Mouse (Mus musculus) heart, embryonic 11.5 days (tissue): ENCODE data around the gene Cldn4. TPM values are rescaled to one million over a fixed set of nuclear protein-coding genes. Genes with fewer than 3 reads are reported as not detected.

Experiments
- ATAC-seq: fragments of 200-750 bp; cut with Nextera tagmentation; replicated peaks from 2 replicates; pipeline ENCODE4 v1.8.0; 2017; ENCODE audit warnings: moderate library complexity; ENCODE audit not compliant: insufficient number of reproducible peaks, low FRiP score, low TSS enrichment
- H3K27ac ChIP-seq: fragments of 300-500 bp; sonication (generic); 2 replicates; pipeline ENCODE4 v1.5.1; 2014; ENCODE audit warnings: mild to moderate bottlenecking, low read depth, low read length
- H3K27me3 ChIP-seq: fragments of 300-500 bp; sonication (generic); 2 replicates; pipeline ENCODE4 v1.6.1; 2014; ENCODE audit warnings: mild to moderate bottlenecking, low read length, mixed read lengths; ENCODE audit not compliant: control insufficient read depth, insufficient read depth
- H3K36me3 ChIP-seq: fragments of 300-500 bp; sonication (generic); 2 replicates; pipeline ENCODE4 v1.6.1; 2014; ENCODE audit warnings: mild to moderate bottlenecking, low read length, moderate library complexity, mixed read lengths; ENCODE audit not compliant: control insufficient read depth, insufficient read depth
- H3K4me1 ChIP-seq: fragments of 300-500 bp; sonication (generic); 2 replicates; pipeline ENCODE4 v1.6.1; 2014; ENCODE audit warnings: low read length; ENCODE audit not compliant: control insufficient read depth, insufficient read depth
- H3K4me2 ChIP-seq: fragments of 300-500 bp; sonication (generic); 2 replicates; pipeline ENCODE4 v1.6.1; 2014; ENCODE audit warnings: mild to moderate bottlenecking, moderate library complexity
- H3K4me3 ChIP-seq: fragments of 300-500 bp; sonication (generic); 2 replicates; pipeline ENCODE4 v1.5.1; 2014; ENCODE audit warnings: low read depth, low read length
- H3K9ac ChIP-seq: fragments of 300-500 bp; sonication (generic); 2 replicates; pipeline ENCODE4 v1.6.1; 2014; ENCODE audit warnings: mild to moderate bottlenecking, low read depth, low read length, moderate library complexity
- H3K9me3 ChIP-seq: fragments of 300-500 bp; sonication (generic); replicated peaks from 2 replicates; pipeline ENCODE4 v1.6.1; 2016; ENCODE audit warnings: low read length; ENCODE audit not compliant: control insufficient read depth
- WGBS: fragments of 180-500 bp; shearing (Covaris S2); extraction: QIAGEN DNeasy Blood & Tissue Kit; methylation state at CpG from one replicate; pipeline ENCODE4 v1.1.7; 2014; ENCODE audit not compliant: insufficient replicate concordance; 5-methylcytosine and 5-hydroxymethylcytosine counted together
- polyA plus RNA-seq: library from polyadenylated mRNA; unstranded; fragments of >200 nt; fragmentation: Nextera tagmentation; extraction: Ambion mirVana; gene quantifications from 2 replicates; pipeline ENCODE4 v1.2.1, GENCODE M21; 2014

Cldn4 gene
- polyA plus RNA-seq, 1 experiment from 2014 or later: 1.7 TPM

- ATAC-seq: no peak
- Histone ChIP-seq H3K4me2 (no peak overlapping the region), H3K4me3 (no peak overlapping the region), H3K9me3 (no peaks in the 10 kb centered on the region), H3K9ac (no peak overlapping the region), H3K27ac (no peak overlapping the region), H3K4me1 (no peaks in the 10 kb centered on the region; the same call in 1 of the 2 replicates), H3K27me3 (peaks cover 20% of the 10 kb centered on the region), H3K36me3 (no peaks in the 10 kb centered on the region)
- WGBS: 40% methylated on average over 10 of the region's 10 CpGs
Observed at GRCm38 (mm10) chr5:134981149-134981548, 34.4 kb upstream of the Cldn4 start.

- H3K4me2 ChIP-seq: no peak overlapping the region
Observed at GRCm38 (mm10) chr5:134977837-134978236, 31.1 kb upstream of the Cldn4 start.

DNA sequence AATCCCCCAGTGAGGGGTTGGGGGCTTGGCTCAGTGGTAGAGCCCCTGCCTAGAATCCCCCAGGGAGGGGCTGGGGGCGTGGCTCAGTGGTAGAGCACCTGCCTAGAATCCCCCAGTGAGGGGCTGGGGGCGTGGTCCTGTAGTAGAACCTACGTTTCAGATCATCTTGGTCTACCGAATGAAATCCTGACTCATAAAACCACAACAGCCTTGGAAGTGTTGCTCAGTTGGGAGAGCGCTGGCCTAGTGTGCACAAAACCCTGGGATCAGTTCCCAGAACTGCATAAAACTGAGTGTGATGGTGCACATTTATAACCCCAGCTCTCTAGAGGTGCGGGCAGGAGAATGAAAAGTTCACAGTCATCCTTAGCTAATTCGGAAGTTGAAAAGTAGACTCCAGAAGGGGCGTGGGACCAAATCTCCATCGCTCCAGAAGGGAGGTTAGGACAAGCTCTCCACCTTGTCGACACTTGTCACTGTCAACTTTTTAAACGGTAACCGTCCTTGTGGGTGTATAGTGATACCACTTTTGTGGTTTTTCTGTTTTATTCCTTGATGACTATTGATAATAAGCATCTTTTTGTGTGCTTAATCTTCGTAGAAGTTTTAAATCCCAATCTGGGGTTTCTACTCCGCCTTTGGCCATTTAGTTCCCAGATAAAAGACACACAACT lies 30.0 kb upstream of the Cldn4 start:
- 70% methylated on average over 14 of the region's 14 CpGs for WGBS
- Histone ChIP-seq H3K36me3 (no peaks in the 10 kb centered on the region), H3K9ac (no peak overlapping the region), H3K27ac (no peak overlapping the region), H3K27me3 (no peaks in the 10 kb centered on the region), H3K4me2 (no peak overlapping the region), H3K4me1 (peaks cover 8% of the 10 kb centered on the region; the same call in 1 of the 2 replicates), H3K4me3 (no peak overlapping the region), H3K9me3 (no peaks in the 10 kb centered on the region)
- no peak for ATAC-seq

More at GRCm38 (mm10) chr5:134977837-134978236, 31.1 kb upstream of the Cldn4 start:
- H3K27ac ChIP-seq: no peak overlapping the region
- no peaks in the 10 kb centered on the region for H3K27me3 ChIP-seq
- 49% methylated on average over 4 of the region's 4 CpGs for WGBS
- no peak for ATAC-seq
- H3K4me3 ChIP-seq: no peak overlapping the region
- H3K9ac ChIP-seq: no peak overlapping the region
- peaks cover 8% of the 10 kb centered on the region; the same call in 1 of the 2 replicates for H3K4me1 ChIP-seq
- H3K36me3 ChIP-seq: no peaks in the 10 kb centered on the region
- no peaks in the 10 kb centered on the region for H3K9me3 ChIP-seq

DNA sequence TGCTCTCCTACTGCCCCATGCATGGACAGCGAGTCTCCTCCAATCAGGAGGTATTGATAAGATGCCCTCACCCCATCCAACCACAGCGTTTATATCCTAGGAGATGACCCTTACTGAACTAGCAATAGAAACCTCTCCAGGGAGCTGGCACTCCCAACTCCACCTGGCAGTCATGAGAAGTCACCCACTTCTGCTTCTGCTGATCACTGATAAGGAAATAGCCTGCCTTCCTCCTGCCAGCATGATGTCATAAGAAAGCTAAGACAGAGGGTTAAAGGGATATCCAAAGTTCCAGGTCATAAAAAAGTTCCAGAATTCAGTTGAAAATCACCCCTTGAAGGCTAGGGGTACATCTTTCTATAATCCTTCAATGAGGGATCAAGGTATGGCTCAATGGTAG lies 29.4 kb upstream of the Cldn4 start:
- Histone ChIP-seq H3K4me2 (no peak overlapping the region), H3K9me3 (no peaks in the 10 kb centered on the region), H3K9ac (no peak overlapping the region), H3K4me1 (peaks cover 8% of the 10 kb centered on the region; the same call in 1 of the 2 replicates), H3K4me3 (no peak overlapping the region), H3K36me3 (no peaks in the 10 kb centered on the region), H3K27ac (no peak overlapping the region), H3K27me3 (no peaks in the 10 kb centered on the region)
- WGBS: 73% methylated on average over 2 of the region's 2 CpGs
- no peak for ATAC-seq

DNA sequence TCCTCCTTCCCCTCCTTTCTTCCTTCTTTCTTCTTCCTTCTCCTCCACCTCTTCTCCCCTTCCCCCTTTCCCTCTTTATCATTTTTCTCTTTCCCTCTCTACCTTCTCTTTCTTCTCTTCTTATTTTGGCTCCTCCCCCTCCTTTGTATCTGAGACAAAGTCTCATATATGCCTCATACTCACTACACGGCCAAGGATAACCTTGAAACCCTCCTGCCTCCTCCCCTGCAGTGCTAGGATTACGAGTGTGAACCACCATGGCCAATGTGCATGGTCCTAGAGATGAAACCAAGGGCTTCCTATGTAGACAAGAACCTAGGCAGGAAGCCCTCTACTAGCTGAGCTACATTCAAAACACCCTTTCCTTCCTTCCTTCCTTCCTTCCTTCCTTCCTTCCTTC lies 28.2 kb upstream of the Cldn4 start:
- Histone ChIP-seq H3K4me3 (no peak overlapping the region), H3K9ac (no peak overlapping the region), H3K27me3 (no peaks in the 10 kb centered on the region), H3K27ac (no peak overlapping the region), H3K9me3 (no peaks in the 10 kb centered on the region), H3K4me2 (no peak overlapping the region), H3K36me3 (no peaks in the 10 kb centered on the region), H3K4me1 (peaks cover 8% of the 10 kb centered on the region; the same call in 1 of the 2 replicates)
- WGBS: 50% methylated on average over 2 of the region's 2 CpGs
- ATAC-seq: no peak

- Histone ChIP-seq H3K4me2 (peak overlapping the region; percentile 22; the same call in 1 of the 2 replicates), H3K36me3 (no peaks in the 10 kb centered on the region), H3K27me3 (no peaks in the 10 kb centered on the region), H3K9ac (no peak overlapping the region), H3K27ac (0 out of 2 replicates have a peak overlapping the region, but pooled peaks have one; percentile 15), H3K9me3 (no peaks in the 10 kb centered on the region), H3K4me3 (no peak overlapping the region), H3K4me1 (peaks cover 8% of the 10 kb centered on the region; the same call in 1 of the 2 replicates)
- WGBS: 10% methylated on average over 7 of the region's 7 CpGs
- ATAC-seq: 0 out of 2 replicates have a peak, but pooled peaks have one; percentile 29
Observed at GRCm38 (mm10) chr5:134974294-134974693, 27.6 kb upstream of the Cldn4 start.

DNA sequence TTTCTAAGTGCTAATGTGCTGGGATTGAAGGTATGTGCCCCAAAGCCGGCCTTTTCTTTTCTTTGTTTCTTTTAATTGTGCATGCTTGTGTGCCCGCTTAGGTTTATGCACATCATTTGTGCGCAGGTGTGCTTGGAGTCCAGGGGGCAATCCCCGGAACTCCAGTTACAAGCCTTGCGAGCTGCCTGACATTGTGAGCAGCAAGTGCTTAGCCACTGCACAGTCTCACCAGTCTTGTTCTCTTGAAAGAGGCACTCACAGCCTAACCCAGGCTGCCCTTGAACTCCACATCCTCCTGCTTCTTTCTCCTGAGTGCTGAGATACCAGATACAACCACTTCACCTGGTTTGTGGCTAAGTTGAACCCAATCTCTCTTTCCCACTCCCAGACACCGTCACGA lies 26.8 kb upstream of the Cldn4 start:
- Histone ChIP-seq H3K4me1 (peaks cover 8% of the 10 kb centered on the region; the same call in 1 of the 2 replicates), H3K4me3 (no peak overlapping the region), H3K4me2 (no peak overlapping the region), H3K9ac (no peak overlapping the region), H3K9me3 (no peaks in the 10 kb centered on the region), H3K27me3 (no peaks in the 10 kb centered on the region), H3K36me3 (no peaks in the 10 kb centered on the region), H3K27ac (no peak overlapping the region)
- no peak for ATAC-seq
- WGBS: 76% methylated on average over 7 of the region's 7 CpGs

DNA sequence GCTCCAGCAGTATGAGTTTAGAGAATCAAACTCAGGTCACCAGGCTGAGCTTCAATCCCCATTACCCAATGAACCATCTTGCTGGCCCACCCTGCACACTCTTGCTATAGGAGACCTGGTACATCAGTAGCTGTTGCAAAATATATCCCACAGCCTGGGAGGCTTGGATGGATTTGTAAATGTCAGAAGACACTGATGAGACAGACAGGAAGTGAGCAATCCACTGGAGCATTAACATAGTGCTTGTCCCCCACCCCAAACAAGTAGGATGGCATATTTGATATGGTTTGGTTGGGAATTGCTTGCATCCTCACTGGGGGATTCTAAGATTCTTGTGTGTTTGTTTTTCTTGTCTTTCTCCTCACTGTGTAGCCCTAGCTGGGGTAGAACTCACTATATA lies 26.3 kb upstream of the Cldn4 start:
- Histone ChIP-seq H3K27me3 (no peaks in the 10 kb centered on the region), H3K9ac (no peak overlapping the region), H3K4me3 (no peak overlapping the region), H3K27ac (no peak overlapping the region), H3K36me3 (no peaks in the 10 kb centered on the region), H3K4me2 (no peak overlapping the region), H3K9me3 (no peaks in the 10 kb centered on the region), H3K4me1 (peaks cover 8% of the 10 kb centered on the region; the same call in 1 of the 2 replicates)
- no peak for ATAC-seq

DNA sequence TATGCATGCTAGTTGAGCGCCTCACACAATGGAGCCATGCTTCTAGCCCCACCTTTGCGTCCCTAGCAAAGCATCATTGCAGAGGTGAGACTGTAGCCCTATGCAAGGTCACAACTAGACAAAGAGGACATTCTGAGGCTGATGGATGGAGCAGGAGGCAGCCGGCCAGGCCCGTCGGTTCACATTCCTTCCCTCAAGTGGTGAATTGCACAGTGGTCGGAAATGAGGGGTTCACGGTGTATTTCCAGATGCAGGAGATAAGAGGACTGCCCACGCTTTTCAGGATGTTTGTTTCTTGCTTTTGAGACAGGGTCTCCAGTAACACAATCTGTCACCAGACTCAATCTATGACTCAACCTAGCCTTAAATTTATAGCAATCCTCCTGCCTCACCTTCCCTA lies 23.9 kb upstream of the Cldn4 start:
- ATAC-seq: no peak

More for the DNA sequence above, 23.9 kb upstream of the Cldn4 start:
- Histone ChIP-seq H3K27me3 (peaks cover 4% of the 10 kb centered on the region; the same call in 1 of the 2 replicates), H3K4me1 (peaks cover 8% of the 10 kb centered on the region; the same call in 1 of the 2 replicates), H3K4me2 (no peak overlapping the region), H3K9me3 (no peaks in the 10 kb centered on the region), H3K36me3 (no peaks in the 10 kb centered on the region), H3K27ac (no peak overlapping the region), H3K4me3 (no peak overlapping the region), H3K9ac (no peak overlapping the region)
- WGBS: 51% methylated on average over 8 of the region's 8 CpGs
